Mouse (Mus musculus): Measurements from ENCODE around the gene Tsga10ip. TPM values are rescaled to one million over a fixed set of nuclear protein-coding genes. Genes with fewer than 3 reads are reported as not detected.

Gene Tsga10ip
- polyA plus RNA-seq, 1 experiment from 2014 or later, result 8.3 TPM

Other genes with a start within 250 kb of the Tsga10ip start
- 18.0 and 20.6 TPM in 2 replicates for gene Pacs1, start 129.4 kb downstream of the Tsga10ip start, polyA plus RNA-seq (2015; fragmentation: Nextera tagmentation; extraction: Ambion mirVana)
- 278 and 308 TPM in 2 replicates for gene Sf3b2, start 107.1 kb downstream of the Tsga10ip start, polyA plus RNA-seq (2015; fragmentation: Nextera tagmentation; extraction: Ambion mirVana)
- gene Gal3st3, start 104.2 kb downstream of the Tsga10ip start, polyA plus RNA-seq (2015; fragmentation: Nextera tagmentation; extraction: Ambion mirVana), result 2.2 and 2.9 TPM in 2 replicates
- gene Catsper1, start 66.8 kb downstream of the Tsga10ip start, polyA plus RNA-seq (2015; fragmentation: Nextera tagmentation; extraction: Ambion mirVana), result not detected in 2 replicates
- gene Cst6, start 53.0 kb downstream of the Tsga10ip start, polyA plus RNA-seq (2015; fragmentation: Nextera tagmentation; extraction: Ambion mirVana), result 7.9 and 13.9 TPM in 2 replicates
- 48.0 and 51.2 TPM in 2 replicates for gene Eif1ad, start 35.8 kb downstream of the Tsga10ip start, polyA plus RNA-seq (2015; fragmentation: Nextera tagmentation; extraction: Ambion mirVana)
- 433 and 441 TPM in 2 replicates for gene Banf1, start 35.4 kb downstream of the Tsga10ip start, polyA plus RNA-seq (2015; fragmentation: Nextera tagmentation; extraction: Ambion mirVana)
- gene Sart1, start 13.8 kb downstream of the Tsga10ip start, polyA plus RNA-seq (2015; fragmentation: Nextera tagmentation; extraction: Ambion mirVana), result 74.8 and 75.3 TPM in 2 replicates
- 210 and 222 TPM in 2 replicates for gene Drap1, start 22.5 kb upstream of the Tsga10ip start, polyA plus RNA-seq (2015; fragmentation: Nextera tagmentation; extraction: Ambion mirVana)
- gene AI837181, start 22.6 kb upstream of the Tsga10ip start, polyA plus RNA-seq (2015; fragmentation: Nextera tagmentation; extraction: Ambion mirVana), result 47.8 and 49.4 TPM in 2 replicates
- gene Fosl1, start 45.0 kb upstream of the Tsga10ip start, polyA plus RNA-seq (2015; fragmentation: Nextera tagmentation; extraction: Ambion mirVana), result not detected in 2 replicates
- gene Ccdc85b, start 55.4 kb upstream of the Tsga10ip start, polyA plus RNA-seq (2015; fragmentation: Nextera tagmentation; extraction: Ambion mirVana), result 11.8 and 11.9 TPM in 2 replicates
- 99.4 and 99.7 TPM in 2 replicates for gene Fibp, start 58.1 kb upstream of the Tsga10ip start, polyA plus RNA-seq (2015; fragmentation: Nextera tagmentation; extraction: Ambion mirVana)
- gene Ctsw, start 66.0 kb upstream of the Tsga10ip start, polyA plus RNA-seq (2015; fragmentation: Nextera tagmentation; extraction: Ambion mirVana), result 1.3 and 2.3 TPM in 2 replicates
- 145 and 152 TPM in 2 replicates for gene Efemp2, start 71.4 kb upstream of the Tsga10ip start, polyA plus RNA-seq (2015; fragmentation: Nextera tagmentation; extraction: Ambion mirVana)
- gene Mus81, start 85.9 kb upstream of the Tsga10ip start, polyA plus RNA-seq (2015; fragmentation: Nextera tagmentation; extraction: Ambion mirVana), result 35.6 and 36.3 TPM in 2 replicates
- gene Cfl1, start 87.9 kb upstream of the Tsga10ip start, polyA plus RNA-seq (2015; fragmentation: Nextera tagmentation; extraction: Ambion mirVana), result 2,358 and 2,394 TPM in 2 replicates
- gene 1700020D05Rik, start 101.3 kb upstream of the Tsga10ip start, polyA plus RNA-seq (2015; fragmentation: Nextera tagmentation; extraction: Ambion mirVana), result not detected in 2 replicates
- gene Snx32, start 108.0 kb upstream of the Tsga10ip start, polyA plus RNA-seq (2015; fragmentation: Nextera tagmentation; extraction: Ambion mirVana), result 8.8 and 11.1 TPM in 2 replicates
- 14.6 and 17.8 TPM in 2 replicates for gene Ovol1, start 158.1 kb upstream of the Tsga10ip start, polyA plus RNA-seq (2015; fragmentation: Nextera tagmentation; extraction: Ambion mirVana)
- 7.1 and 8.3 TPM in 2 replicates for gene Ap5b1, start 165.5 kb upstream of the Tsga10ip start, polyA plus RNA-seq (2015; fragmentation: Nextera tagmentation; extraction: Ambion mirVana)
- 124 and 144 TPM in 2 replicates for gene Rnaseh2c, start 199.3 kb upstream of the Tsga10ip start, polyA plus RNA-seq (2015; fragmentation: Nextera tagmentation; extraction: Ambion mirVana)
- gene Kat5, start 207.7 kb upstream of the Tsga10ip start, polyA plus RNA-seq (2015; fragmentation: Nextera tagmentation; extraction: Ambion mirVana), result 42.2 and 49.1 TPM in 2 replicates
- 43.5 and 46.0 TPM in 2 replicates for gene Rela, start 235.0 kb upstream of the Tsga10ip start, polyA plus RNA-seq (2015; fragmentation: Nextera tagmentation; extraction: Ambion mirVana)

All from stomach, embryonic 15.5 days (tissue).